Mouse (Mus musculus): Measurements from ENCODE around the gene Ppp2r2d.

The Ppp2r2d gene

GRCm38 (mm10) chr7:138910193-138910562, 64.3 kb downstream of the Ppp2r2d start:
- in situ Hi-C loops (cut with MboI; ENCODE audit: unreplicated experiment in 2 of 2) = loop anchor here (10.0 to 25.0 kb wide), 5 partner anchors 477 to 1977 kb away; partner anchors contain the start of genes Echs1 (in 2 of the 2), Fuom (in 2 of the 2), Paox (in 2 of the 2) and Inpp5a (in 1 of the 2)

- in situ Hi-C loops (cut with MboI; ENCODE audit: unreplicated experiment in 2 of 2) = loop anchor here (10.0 to 25.0 kb wide), 5 partner anchors 474 to 1974 kb away; partner anchors contain the start of genes Echs1 (in 2 of the 2), Fuom (in 2 of the 2), Paox (in 2 of the 2) and Inpp5a (in 1 of the 2)
Measured at GRCm38 (mm10) chr7:138913616-138914015, 67.7 kb downstream of the Ppp2r2d start.

- in situ Hi-C loops (cut with MboI; ENCODE audit: unreplicated experiment in 2 of 2) = loop anchor here (10.0 to 25.0 kb wide), 5 partner anchors 468 to 1968 kb away; partner anchors contain the start of genes Echs1 (in 2 of the 2), Fuom (in 2 of the 2), Paox (in 2 of the 2) and Inpp5a (in 1 of the 2)
Measured at GRCm38 (mm10) chr7:138919156-138919944, 73.5 kb downstream of the Ppp2r2d start.

- in situ Hi-C loops (cut with MboI; ENCODE audit: unreplicated experiment in 2 of 2) = loop anchor here (5.0 to 25.0 kb wide), 12 partner anchors 79 to 1966 kb away; partner anchors contain the start of genes Echs1 (in 2 of the 2), Fuom (in 2 of the 2), Lrrc27 (in 2 of the 2) and Paox (in 2 of the 2)
Measured at GRCm38 (mm10) chr7:138921611-138922010, 75.7 kb downstream of the Ppp2r2d start.

- in situ Hi-C loops (cut with MboI; ENCODE audit: unreplicated experiment in 2 of 2) = loop anchor here (5.0 to 25.0 kb wide), 12 partner anchors 82 to 1963 kb away; partner anchors contain the start of genes Echs1 (in 2 of the 2), Fuom (in 2 of the 2), Lrrc27 (in 2 of the 2) and Paox (in 2 of the 2)
Measured at GRCm38 (mm10) chr7:138923756-138924425, 78.0 kb downstream of the Ppp2r2d start.

GRCm38 (mm10) chr7:138928456-138928855, 82.6 kb downstream of the Ppp2r2d start:
- in situ Hi-C loops (cut with MboI; ENCODE audit: unreplicated experiment in 2 of 2) = loop anchor here (10.0 to 25.0 kb wide), 4 partner anchors 286 to 1144 kb away; partner anchors contain the start of genes Lrrc27 (in 2 of the 2) and Stk32c (in 2 of the 2)
